Mouse (Mus musculus): ENCODE results near the gene Rfxank.

DNA sequence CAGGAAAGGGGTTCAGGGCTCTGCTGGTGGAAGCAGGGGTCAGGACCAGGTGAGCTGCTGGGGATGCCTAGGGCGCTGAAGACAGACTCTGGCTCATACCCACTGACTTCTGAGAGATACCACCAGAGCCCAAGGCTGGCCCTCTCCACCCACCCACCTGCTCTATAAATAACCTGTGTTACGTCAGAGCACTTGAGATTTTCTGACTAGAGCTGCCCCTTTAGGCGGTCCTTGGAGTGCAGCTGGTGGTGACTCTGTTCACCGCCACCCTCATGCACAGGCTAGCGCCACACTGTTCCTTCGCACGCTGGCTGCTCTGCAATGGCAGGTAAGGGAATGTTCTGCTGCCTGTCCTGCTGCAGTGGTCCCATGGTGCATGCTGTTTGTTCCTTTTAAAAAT, 35.1 kb upstream of the Rfxank start:
- TF ChIP-seq TAL1 (IDR thresholded peaks at IDR 0.05; ENCODE audit: low read length) (no peak), GATA1 (IDR thresholded peaks at IDR 0.05; ENCODE audit: low read length) (no peak)
